Mouse (Mus musculus) thymus, postnatal 4 days (tissue): ENCODE measurements around the gene Chic2.
A peak's percentile ranks its signal among the peaks of the same experiment; 100 is the strongest.

Experiments used
- DNase-seq: peaks from one replicate; pipeline ENCODE4 v3.0.0; 2021

Gene Chic2

GRCm38 (mm10) chr5:75044310-75044904 lies at the start of gene Chic2:
Gene Chic2, minus strand, starts transcription at chr5:75044774.
- peak; percentile 91 for DNase-seq

GRCm38 (mm10) chr5:75085906-75086305 lies 41.3 kb upstream of the Chic2 start:
- DNase-seq, result no peak

GRCm38 (mm10) chr5:75085521-75085875 lies 40.9 kb upstream of the Chic2 start:
- no peak for DNase-seq

GRCm38 (mm10) chr5:75084871-75085520 lies 40.4 kb upstream of the Chic2 start:
- no peak for DNase-seq

- no peak for DNase-seq
Measured at GRCm38 (mm10) chr5:75084393-75084870, 39.9 kb upstream of the Chic2 start.

DNA sequence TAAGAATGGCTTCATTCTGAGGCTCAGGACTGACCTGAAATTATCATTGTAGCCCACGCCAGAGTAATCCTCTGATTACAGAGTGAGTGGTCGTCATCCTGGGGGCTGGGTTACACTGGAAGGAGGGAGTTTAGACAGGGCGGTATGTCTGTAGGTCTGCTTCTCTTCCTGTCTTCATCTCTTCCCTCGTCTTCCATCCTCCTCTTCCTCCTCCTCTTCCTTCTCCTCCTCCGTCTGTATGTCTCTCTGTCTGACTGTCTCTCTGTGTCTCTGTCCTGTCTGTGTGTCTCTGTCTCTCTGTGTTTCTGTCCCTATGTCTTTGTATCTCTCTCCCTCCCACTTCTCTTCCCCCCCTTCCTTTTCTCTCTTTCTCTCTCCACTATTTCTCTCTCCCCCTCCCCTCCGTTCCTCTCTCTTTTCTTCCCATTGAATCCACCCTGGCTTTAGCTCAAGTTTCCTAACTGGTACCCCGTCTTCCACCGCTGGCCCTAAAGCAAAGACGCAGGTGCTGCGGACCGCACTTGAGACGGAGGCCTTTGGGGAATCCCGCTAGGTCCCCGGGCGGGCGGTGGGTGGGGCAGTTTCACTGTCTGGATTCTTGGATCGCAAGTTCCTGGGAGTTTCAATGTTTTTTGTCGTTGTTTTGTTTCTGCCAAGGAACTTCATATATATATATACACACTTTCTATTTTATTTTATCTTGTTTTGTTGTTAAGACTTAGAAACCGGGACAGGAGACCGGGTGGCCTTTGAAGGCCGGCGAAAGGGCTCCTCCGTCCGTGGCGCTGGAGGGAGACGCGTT lies 39.2 kb upstream of the Chic2 start:
- no peak for DNase-seq

GRCm38 (mm10) chr5:75083061-75083460 lies 38.5 kb upstream of the Chic2 start:
- no peak for DNase-seq

GRCm38 (mm10) chr5:75082439-75082838 lies 37.9 kb upstream of the Chic2 start:
- DNase-seq, result no peak

DNA sequence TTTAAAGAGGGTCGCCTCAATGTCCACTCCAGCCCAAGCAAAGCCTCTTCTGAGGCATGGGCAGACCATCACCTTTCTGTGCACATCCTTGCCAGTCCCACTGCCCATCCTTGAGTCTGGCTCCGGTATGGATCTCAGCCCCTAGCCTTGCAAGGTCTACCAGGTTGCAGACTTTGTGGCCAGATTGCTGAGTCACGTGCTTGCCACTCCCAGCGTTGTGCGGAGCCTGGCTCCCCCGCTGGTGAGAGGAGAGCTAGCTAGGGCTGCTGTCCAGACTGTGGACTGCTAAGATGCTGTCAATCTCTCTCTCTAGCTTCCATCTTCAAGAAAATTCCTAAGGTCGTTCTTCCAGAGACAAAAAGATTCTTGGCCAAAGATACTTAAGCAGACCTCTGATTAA lies 35.0 kb upstream of the Chic2 start:
- DNase-seq, result no peak

GRCm38 (mm10) chr5:75077051-75077380 lies 32.4 kb upstream of the Chic2 start:
- DNase-seq, result no peak

- no peak for DNase-seq
Measured at GRCm38 (mm10) chr5:75076326-75077050, 31.9 kb upstream of the Chic2 start.

DNA sequence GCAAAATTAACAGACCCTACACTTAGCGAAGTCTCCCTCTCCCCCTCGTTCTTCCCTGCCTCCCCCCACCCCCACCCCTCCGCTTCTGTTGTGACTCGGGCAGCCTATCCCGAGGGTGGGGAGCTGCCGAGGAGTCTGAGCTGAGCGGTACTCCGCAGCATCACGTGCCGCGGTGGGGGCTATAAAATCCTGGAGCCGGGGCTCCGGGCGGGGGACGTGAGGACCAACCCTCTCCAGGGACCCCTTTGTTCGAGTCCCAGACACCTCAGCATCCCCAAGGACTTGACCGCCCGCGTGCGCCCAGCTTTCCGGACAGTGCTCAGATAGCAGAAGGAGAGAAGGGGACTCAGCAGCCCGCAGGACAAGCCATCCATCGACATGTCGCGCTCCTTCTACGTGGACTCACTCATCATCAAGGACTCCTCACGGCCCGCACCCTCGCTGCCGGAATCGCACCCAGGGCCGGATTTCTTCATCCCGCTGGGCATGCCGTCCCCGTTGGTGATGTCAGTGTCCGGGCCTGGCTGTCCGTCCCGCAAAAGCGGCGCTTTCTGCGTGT lies 30.9 kb upstream of the Chic2 start, which contains the start of gene Gsx2:
Gsx2 (plus strand) TSS at position 219 of the 559 bp plus-strand sequence.
- DNase-seq, result no peak

DNA sequence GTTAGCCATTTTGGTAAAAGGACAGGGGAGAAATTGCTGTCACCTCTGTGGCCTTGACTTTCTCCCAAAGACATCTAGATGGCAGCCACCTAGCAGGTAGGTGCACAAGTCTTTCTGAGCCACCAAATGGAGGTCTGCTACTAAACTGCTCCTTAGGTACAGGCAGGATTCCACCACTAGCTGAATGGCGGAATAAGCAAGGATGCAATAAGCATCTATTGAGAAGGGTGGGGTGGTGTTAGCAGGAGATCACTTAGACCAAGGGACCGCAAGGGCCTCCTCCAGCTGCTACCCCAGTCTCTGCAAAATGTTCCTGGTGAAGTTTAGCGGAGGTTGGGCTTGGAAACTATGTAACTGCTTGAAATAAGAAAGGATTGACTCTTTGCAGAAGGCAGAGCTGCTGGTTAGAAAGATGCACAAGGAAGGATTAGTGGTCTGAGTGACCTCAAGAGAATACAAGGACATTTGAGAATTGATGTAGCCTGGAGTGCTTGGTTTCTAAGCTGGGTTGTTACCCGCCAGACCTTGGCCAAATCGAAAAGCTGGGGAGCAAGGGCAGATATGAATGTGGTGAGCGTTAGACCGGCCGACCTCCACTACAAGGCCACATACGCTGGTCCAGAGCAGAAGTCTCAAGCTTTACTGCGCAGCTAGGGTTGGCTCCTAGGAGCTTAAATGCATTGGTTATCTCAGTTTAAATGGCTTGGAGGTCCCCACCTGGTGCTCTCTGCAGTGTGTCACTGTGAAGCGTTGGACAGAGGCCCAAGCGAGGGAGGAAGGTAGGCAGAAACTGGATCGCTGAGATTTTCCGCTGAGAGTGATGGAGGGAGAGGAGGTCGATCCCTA lies 30.2 kb upstream of the Chic2 start:
- no peak for DNase-seq

DNA sequence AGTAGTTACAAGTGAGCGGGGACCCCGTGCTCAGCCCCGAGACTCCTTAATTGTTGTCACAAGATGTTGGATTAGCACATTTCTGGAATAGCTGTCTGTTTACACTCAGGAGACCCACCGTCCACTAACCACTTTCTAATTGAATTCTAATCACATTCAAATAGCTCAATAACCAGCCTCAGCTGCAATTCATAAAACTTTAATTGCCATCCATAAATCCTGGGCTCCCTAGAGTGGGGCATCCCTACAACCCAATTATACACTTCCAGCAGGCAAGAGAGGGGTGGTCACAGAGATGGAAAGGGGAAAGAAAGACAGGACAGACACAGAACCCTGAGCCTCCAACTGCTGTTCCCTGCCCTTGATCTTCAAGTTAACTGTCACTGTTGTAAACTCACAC lies 29.6 kb upstream of the Chic2 start:
- no peak for DNase-seq

DNA sequence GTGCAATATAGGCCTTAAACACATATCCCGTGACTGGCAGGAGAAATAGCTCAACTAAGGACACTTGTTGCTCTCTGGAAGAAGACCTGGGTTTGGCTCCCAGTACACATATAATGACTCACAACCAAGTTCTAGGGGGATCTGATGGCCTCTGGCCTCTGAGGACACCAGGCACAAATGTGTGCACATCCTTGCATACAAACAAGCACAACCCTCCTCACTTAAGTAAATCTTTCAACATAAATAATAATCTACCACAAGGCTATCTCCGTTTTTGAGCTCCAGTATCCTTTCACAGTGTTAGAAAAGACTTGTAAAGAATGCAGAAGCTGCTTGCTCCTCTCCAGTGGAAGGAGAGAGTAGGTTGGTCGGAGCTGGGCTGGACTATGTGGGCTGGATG lies 29.1 kb upstream of the Chic2 start:
- DNase-seq, result no peak

DNA sequence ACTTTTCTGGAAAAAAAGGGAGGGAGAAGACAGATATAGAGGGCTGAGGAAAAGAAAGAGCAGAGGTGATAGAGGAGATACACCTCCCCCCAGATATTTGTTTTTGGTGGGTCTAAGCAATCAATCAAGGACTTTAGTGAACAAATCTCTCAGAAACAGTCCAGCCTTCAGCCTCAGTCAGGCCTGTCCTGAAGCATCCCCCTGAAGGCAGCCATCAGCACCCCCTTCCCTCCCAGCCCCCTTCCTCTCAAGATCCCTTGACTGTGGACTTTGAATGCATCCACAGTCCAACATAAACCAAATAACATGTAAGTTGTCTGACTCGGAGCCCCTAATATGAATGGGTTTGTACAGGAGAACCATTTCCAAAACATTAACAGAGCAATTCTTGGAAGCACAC lies 28.6 kb upstream of the Chic2 start:
- no peak for DNase-seq

DNA sequence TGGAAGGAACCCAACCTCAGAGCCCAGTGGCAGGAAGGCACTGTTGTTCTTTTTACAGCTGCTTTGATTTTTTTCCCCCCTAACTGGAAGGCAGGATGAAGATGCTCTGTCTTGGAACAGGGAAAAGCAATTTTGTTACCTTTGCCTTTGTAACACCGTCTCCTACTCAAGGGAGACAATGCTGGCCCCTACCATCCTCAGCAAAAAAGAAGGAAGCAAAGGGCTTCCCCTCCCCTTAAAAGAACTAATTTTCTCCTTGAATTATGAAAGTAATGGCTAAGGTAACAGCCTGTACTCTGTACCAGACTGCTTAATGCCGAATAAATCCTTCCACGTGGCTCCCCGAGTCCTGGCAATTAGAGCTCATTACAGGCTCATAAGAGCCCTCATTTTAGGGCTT lies 28.0 kb upstream of the Chic2 start:
- DNase-seq, result no peak

DNA sequence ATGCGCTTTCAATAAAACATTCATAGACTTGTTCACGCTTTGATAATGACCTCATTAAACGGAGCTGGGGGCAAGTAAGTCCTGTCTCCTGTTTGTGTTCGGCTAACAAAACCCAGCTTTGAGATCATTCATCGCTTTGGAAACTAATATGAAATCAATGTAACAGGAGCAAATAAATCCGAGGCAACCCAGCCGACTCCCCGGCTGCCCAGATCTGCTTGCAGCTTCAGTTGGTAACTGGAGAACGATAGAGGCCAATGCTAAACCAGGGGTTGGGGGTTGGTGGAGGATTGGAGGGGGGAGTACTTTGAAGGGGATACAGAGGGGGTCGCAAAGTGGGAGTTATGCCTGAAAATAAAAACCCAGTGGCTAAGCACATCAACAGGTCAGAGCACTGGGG lies 27.4 kb upstream of the Chic2 start:
- no peak for DNase-seq

- no peak for DNase-seq
Measured at GRCm38 (mm10) chr5:75070656-75071375, 26.2 kb upstream of the Chic2 start.

DNA sequence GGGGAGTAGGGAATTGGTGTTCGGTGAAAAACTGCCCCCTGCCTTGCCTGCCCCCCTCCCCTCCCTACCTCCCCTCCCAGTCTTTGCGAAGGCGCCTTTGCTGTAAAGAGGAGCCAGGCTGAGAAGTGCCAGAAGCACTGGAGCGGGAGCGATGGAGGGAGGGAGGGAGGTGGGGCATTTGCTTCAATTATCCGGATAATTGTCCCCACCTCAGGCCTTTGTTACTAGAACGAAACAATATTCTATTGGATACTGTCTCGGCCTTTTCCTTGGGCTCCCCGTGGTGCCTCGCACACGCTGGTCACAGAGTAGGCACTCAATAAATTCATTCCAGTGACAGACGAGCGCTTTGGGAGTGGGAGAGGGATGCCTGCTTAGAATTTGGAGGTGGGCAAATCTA lies 25.6 kb upstream of the Chic2 start:
- no peak for DNase-seq

DNA sequence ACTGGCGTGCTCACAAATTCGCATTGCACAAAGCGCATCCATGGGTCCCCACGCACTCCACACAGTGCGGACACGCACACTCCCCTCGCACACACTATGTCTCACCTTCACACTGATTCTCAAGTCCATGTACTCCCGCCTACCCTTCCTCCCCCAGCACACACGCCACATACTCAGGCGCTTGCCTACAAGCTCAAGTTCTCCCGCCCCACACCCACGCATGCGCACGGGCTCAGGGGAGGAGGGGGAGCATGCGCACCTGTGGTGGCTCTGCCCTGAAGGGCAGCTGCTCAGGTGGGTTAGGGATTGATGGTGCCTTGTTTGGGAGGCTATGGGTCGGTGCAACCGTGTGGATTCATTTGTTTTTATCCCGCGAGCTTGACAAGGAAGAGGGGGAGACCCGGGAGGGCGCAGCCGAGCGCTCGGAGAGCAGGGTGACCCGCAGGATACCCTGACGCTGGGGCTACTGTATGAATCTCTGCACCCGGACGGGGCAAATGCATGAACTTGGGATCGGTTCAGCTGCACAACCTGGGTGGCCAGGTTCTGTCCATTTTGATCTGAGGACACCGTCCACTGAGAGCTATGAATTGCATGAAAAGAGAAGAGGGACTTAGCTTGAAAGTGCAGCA lies 22.7 kb upstream of the Chic2 start:
- DNase-seq, result peak; percentile 90
